Mouse (Mus musculus): Measurements from ENCODE around the gene Col6a5.

The Col6a5 gene

DNA sequence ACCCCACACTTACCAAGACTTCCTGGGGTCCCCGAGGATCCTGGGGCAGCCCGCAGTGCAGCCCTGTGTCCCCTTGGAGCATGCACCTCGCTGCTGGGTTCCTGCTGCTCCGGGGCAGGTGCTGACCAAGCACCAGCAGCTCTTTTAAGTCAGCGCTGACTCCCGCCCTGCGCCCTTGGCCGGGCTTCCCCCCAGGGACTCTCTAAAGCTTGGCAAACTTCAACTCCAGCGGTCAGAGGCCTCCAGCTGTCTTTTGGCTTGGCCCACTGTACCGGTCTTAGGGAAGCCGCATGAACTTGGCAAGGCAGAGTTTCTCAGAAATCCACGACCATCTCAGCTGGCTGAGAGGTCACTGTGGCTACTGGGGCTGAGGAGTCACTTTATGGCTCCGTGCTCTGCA is at the start of gene Col6a5:
Col6a5 (minus strand) TSS at position 111 of the 400 bp plus-strand sequence.
- no peak for DNase-seq (ENCODE audit: extremely low spot score)

- DNase-seq (ENCODE audit: extremely low spot score): no peak
Observed at GRCm38 (mm10) chr9:105997955-105998354, 37.5 kb upstream of the Col6a5 start.

GRCm38 (mm10) chr9:105992425-105992824 is 32.0 kb upstream of the Col6a5 start:
- no peak for DNase-seq (ENCODE audit: extremely low spot score)

DNA sequence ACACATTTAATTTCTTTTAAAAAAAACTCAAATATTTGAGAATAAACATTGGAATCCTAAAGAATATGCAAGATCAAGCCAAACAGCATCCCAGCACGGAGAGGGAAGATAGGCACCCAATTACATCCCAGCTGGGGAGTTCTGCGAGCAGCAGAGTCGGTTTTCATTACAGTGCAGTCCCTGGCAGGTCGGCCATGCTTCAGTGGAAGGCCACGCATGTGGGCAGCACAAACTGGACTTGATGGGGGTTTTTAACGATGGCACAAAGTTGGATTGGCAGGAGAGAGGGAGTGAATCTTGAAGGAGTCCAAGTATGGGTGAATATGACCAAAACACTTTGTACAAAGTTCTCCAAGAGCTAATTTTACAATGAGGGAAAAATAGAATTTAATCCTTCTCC is 29.7 kb upstream of the Col6a5 start:
- DNase-seq (ENCODE audit: extremely low spot score): no peak

GRCm38 (mm10) chr9:105989468-105989867 is 29.0 kb upstream of the Col6a5 start:
- DNase-seq (ENCODE audit: extremely low spot score): no peak

- no peak for DNase-seq (ENCODE audit: extremely low spot score)
Observed at GRCm38 (mm10) chr9:105988096-105988495, 27.7 kb upstream of the Col6a5 start.

DNA sequence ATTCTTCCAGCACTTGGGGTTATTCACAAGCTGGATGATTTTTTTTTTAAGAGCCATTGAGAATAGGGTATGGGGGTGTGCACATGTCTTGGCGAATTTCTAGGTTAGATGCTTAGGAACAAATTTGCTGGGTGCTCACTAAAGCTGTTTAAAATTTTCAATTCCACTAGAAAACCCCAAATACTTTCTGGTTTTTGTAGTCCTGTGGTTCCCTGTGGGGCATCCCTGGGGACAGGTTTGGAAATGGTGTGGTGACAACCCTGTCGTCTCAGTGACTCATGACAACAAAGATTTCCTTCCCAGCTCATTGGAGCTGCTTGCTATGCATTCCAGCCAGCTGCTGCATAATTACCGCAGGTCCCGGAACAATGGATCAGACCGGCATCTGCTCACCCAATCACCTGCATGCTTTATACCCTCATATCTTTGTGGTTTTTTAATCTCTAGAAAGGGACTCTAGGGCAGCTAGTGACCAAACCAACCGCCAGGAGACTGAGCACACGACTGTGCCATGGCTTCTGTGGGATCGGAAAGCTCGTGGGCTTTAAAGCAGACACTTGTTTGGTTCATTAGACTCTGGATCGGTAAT is 24.6 kb upstream of the Col6a5 start:
- peak; percentile 12 for DNase-seq (ENCODE audit: extremely low spot score)

GRCm38 (mm10) chr9:105978479-105978878 is 18.0 kb upstream of the Col6a5 start:
- no peak for DNase-seq (ENCODE audit: extremely low spot score)

DNA sequence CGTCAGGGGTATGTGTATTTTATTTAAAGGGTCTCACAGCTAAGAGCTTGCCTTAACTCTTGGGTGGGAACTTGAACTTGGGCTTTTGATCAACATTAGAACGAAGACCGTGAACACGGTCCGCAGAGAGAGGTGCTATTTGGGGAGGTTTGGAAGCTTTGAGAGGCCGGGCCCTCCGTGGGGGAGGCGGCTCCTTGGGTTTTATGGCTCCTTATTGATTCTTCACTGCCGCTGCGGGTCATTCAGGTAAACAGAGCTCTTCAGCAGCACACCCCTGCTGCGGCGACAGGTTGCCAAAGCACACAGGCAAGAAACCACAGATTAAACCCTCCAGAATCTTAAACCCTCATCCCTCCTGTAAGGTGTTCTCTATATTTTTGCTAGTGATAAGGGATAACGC is 16.4 kb upstream of the Col6a5 start:
- no peak for DNase-seq (ENCODE audit: extremely low spot score)

GRCm38 (mm10) chr9:105976314-105976713 is 15.9 kb upstream of the Col6a5 start:
- no peak for DNase-seq (ENCODE audit: extremely low spot score)

GRCm38 (mm10) chr9:105973736-105974135 is 13.3 kb upstream of the Col6a5 start:
- DNase-seq (ENCODE audit: extremely low spot score): no peak

DNA sequence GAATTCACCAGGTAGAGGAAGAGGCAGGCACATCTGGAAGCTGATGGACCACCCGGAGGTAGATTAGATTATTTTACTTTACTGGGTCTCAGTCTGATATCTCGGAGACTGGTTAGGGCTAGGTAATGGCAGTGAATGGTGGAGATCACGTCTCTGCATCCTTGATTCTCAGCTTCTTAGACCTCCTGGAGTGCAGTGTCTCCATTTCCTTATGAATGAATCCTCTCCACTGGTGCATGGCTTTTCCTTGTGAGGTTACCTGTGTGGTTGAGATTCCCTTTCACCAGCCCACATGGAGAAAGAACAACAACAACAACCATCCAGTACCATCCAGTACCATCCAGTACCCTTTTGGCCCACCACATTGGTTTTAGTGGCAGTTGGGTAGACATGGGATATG is 11.6 kb upstream of the Col6a5 start:
- DNase-seq (ENCODE audit: extremely low spot score): no peak

- DNase-seq (ENCODE audit: extremely low spot score): no peak
Observed at GRCm38 (mm10) chr9:105971351-105971894, 11.0 kb upstream of the Col6a5 start.

- DNase-seq (ENCODE audit: extremely low spot score): no peak
Observed at GRCm38 (mm10) chr9:105970901-105971300, 10.5 kb upstream of the Col6a5 start.

DNA sequence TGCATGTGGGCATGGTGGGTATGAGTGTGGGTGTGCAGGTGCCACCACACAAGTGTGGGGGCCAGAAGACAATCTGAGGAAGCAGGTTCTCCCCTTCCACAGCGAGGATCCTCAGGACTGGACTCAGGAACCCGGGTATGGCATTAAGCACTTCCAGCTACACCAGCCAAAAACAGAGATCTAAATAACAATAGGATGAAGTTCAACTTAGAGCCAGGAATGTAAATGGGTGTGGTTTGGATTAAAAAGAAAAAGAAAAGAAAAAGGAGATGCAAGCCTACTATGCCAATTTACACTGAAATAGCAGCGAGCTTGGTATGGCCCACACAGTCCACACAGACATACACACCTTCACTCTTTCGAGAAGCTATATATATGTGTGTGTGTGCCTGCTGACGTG is 7.5 kb upstream of the Col6a5 start:
- no peak for DNase-seq (ENCODE audit: extremely low spot score)

- no peak for DNase-seq (ENCODE audit: extremely low spot score)
Observed at GRCm38 (mm10) chr9:105959116-105959515, 1.3 kb downstream of the Col6a5 start.

GRCm38 (mm10) chr9:105949755-105950154 is 10.7 kb downstream of the Col6a5 start:
- no peak for DNase-seq (ENCODE audit: extremely low spot score)

GRCm38 (mm10) chr9:105947577-105947976 is 12.9 kb downstream of the Col6a5 start:
- DNase-seq (ENCODE audit: extremely low spot score): no peak

GRCm38 (mm10) chr9:105933816-105934215 is 26.6 kb downstream of the Col6a5 start:
- no peak for DNase-seq (ENCODE audit: extremely low spot score)

GRCm38 (mm10) chr9:105929287-105929686 is 31.2 kb downstream of the Col6a5 start:
- DNase-seq (ENCODE audit: extremely low spot score): no peak

DNA sequence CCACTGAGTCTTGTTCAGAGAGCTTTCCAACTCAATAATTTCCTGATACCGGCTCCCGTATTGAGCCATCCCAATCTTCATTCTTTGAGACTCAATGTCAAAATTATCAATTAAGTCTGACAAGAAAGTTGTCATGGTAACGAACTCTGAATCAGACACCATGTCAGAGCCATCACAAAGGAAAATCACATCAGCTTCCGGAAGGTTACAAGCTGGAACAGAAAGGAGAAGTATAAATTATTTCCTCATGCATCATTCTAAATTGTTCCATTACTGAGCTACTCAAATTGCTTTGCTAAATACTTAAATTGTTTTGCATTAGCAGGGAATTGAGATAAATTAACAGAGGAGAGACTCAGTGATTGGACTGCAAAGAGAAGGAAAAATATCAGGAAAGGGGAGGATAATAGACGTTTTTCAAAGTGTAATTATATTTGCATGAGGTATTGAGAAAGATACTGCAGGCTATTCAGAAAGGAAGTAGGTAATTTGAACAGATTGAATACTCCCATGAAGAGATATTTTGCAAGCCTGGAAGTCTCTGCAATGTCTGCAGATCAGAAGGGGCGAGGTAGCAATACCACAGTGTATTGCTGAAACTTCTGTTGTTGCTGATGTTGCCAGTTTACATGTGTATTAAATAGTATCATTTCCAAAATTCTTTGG is 31.9 kb downstream of the Col6a5 start:
- no peak for DNase-seq (ENCODE audit: extremely low spot score)

DNA sequence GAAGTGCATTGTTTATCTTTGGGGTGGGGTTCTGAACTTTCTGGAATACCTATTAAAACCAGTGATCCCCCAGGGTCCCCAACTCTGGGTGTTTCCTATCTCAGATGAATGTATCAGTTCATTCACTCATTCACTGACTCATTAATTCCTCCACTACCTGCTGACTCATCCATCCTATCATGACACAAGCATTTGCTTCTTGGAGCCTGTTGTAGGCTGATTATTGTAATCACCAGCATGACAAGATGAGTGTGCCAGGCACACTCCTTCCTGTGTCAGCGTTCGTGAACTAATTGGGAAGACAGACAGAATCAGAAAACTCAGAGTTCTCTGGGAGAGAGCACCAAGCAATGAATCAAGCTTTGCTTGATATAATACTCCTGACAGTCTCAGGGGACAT is 36.8 kb downstream of the Col6a5 start:
- DNase-seq (ENCODE audit: extremely low spot score): no peak

GRCm38 (mm10) chr9:105915186-105915585 is 45.3 kb downstream of the Col6a5 start:
- no peak for DNase-seq (ENCODE audit: extremely low spot score)

Measured in embryo, embryonic 9.5 days (tissue).